Mouse (Mus musculus): ENCODE measurements around the gene Fyco1.
"Not testable (repeated sequence)": the region's sequence is repeated elsewhere in the genome, so short reads cannot be mapped to it uniquely, and the experiment has no call there.

The Fyco1 gene

DNA sequence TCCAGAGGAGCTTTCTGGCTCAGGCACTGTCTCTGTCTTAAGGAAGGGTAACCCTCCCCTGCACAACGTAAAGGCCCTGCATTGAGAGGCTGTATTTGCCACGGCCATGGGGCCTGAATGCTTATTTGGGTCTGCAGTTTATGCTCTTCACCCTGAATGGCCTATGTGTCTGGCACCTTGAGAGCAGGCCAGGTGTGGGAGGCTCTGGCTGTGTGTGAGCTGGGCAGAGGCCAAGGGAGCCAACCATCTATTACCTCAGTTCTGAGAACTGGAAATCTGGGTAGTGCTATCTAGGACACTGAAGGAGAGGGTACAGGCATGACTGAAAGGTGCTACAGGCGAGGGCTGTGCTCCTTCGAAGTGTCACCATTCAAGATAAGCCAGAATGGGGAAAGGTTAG lies 36.9 kb downstream of the Fyco1 start:
- DNase-seq, result peak; percentile 16 to 22

DNA sequence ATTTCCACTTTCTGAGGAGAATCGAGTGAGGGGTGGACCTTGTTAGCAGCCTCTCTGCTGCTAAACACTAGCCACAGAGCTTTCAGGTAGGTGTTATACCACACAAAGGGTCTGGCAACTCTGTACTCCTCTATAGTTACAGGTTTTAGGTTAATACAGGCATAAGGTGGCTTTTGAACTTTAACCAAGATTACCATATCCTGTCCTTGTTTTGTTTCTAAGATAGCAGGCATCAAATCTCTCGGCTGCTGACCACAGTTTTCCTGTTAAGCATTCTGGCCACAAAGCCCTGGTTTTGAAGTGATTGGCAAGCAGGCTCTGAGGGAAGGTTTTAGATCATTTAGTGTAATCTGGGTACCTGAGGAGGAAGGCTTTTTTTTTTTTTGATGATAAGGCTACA lies 37.4 kb downstream of the Fyco1 start:
- DNase-seq, result no peak

DNA sequence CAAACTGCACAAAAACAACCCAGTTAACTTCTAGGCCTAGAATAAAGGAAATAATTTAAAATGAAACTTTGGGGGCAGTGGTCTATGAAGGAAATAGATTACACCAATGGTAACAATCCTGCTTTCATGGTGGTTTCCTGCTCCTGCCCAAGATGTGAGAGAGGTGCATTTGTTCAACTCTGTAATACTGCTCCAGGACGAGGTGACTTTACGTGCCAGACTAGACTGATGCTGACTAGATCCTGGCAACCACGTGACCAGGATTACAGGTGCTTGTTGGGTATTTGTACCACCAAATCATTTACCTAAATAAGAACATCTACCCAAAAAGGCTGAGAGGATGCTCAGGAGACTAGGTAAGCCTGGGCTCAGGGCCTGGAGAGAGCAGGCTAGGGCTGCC lies 39.9 kb downstream of the Fyco1 start:
- no peak for DNase-seq

DNA sequence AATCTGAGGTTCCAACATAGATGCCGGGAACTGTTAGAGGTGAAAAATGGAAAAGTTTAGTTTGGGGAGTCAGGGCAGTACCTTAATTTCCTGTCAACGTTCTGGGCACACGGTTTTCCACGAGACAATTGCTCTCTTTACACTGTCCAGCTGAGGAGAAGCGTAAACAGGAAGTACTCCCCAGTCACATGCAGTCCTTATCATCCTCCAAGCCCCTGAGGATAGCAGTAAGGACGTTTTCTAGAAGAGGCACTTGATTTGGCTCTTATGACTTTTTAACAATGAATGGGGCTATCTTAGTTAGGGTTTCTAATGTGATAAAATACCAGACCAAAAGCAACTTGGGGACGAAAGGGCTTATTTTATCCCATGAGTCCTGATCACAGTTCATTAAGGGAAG lies 43.1 kb downstream of the Fyco1 start:
- DNase-seq, result no peak

DNA sequence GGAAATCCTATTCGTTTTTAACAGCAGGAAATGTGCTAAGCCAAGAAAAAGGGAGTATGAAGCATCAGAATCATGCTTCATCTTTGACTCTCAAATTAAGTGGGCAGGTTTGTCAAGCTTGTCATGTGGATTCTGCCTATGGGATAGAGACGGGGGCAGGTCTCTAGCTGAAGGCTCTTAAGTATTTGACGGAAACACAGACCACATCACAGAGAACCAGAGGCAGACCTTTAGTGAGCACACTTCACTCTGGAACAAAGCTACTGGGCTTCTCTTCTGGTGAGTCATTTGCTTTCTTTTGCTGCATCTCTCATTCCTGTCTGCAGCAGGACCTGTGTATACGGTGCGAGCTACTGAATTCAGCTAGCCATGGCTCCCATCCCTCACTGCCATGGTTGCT lies 45.4 kb downstream of the Fyco1 start, which contains the start of gene Cxcr6:
Cxcr6 (plus strand) TSS at position 209 of the 400 bp plus-strand sequence.
- DNase-seq, result no peak

DNA sequence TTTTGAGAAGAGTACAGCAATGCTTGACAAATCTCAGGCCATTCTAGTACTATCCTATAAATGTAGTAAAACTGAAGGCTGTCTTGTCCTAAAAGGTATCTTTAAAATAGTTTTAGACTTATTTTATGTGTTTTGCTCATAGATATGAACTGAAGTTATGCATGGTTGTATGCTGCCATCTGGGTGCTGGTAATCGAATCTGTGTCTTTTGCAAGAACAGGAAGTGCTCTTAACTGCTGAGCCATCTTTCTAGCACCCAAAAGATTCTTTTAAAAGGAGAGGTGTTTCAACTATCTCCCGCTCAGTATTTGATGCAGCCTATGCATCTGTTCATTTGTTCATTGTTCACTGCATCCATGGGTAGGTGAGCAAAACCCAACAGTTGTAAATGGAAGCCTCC lies 46.5 kb downstream of the Fyco1 start:
- DNase-seq, result no peak

DNA sequence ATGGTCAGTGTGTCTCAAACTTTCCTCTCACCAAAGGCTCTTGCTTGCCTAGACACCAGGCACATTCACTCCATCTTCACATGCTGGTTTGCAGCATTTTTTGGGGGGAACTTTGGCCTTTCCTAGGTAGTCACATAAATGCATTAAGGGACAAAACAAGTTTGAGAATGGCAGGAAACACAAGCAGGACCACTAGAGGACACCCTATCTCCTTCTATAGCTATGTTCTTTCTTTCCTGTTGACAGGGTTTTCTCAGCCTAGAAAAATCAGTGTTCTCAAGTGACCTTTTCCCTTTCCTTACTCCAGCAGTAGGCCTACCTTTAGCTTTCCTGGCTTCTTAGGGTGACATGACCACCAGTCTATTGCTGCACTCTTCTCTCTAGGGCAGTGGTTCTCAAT lies 48.8 kb downstream of the Fyco1 start:
- DNase-seq, result no peak

DNA sequence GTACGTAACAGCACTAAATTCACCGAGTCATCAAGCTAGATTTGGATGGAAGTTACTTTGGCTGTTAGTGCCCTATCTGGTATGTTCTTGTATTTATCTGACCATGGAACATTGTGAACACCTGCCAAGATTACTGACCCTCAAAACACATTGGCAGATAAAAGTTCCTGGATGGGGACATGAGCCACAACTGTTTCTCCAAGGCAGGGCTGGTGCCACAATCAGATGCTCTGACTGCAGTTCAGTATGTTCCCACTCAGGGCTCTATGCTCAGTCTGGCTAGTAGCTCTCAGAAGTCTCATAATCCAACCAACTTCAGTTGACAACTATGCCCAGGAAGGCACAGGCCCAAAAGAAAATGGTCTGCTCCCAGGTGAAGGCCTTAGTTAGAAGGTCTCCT lies 49.3 kb downstream of the Fyco1 start:
- DNase-seq, result no peak

DNA sequence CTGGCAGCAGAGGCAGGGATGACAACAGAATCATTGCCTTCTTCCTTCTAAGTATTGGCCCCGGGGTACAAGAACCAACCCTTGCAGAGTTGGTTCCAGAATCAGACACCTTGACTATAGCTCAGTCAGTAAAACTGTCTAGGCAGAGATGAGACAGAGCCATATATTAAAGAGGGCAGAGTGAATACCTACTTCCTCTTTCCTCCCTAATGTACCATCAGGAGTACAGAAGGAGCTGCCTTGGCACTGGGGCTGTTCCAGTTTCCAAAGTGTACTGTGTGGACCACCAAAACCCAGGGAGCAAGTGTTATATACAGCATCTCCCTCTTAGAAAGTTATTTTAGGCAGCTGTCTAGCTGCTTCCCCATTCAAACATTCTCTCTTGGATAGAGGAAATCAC lies 50.2 kb downstream of the Fyco1 start:
- DNase-seq, result no peak

DNA sequence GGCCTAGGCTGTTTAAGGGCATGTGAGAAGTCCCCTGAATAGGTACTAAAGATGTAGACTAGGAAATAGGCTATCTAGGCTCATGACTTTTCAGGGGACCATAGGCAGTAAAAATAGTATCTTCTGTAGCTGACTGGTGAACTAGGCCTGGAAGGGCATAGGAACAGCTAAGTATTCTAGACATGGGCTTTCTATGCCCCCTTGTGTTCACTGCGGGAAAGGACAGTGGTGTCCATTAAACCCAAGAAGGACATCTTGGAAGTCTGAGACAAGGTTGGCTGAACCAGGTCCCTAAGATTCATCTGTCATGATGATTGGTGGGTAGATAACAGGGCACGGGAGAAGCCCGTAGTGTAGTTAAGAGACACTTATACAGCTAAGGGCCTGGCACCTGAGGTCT lies 55.5 kb downstream of the Fyco1 start:
- DNase-seq, result peak; percentile 53 to 57

DNA sequence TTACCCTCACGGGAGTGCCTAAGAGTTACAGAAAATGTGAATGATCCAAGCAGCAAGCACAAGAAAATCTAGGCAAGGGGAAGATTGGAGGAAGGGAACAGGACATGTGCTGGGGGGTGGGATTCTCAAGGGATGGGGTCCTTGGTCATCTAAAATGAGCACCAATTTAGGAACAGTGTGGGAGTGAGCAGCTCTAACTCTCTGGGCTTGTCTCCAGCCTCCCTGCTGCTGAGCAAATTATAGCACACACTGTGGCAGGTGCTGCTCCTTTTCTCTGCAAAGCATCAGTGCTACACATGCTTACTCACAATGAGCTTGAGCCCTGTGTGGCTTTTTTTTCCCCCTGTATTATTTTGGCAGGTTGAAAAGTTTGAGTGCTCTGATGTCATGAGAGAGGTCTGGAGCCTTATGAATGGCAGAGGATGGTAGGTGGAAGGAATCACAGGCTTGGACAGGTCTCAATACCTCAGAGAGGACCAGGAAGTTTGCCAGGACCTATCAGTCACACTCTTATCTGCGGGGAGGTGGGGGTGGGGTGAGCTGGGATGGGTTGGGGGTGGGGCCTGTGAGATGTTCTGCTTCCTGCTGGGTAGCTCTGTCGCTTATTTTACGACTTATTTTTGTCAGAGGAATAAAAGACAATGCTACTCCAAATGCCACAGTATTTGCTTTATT lies 62.7 kb downstream of the Fyco1 start:
- peak; percentile 4 to 37 for DNase-seq

DNA sequence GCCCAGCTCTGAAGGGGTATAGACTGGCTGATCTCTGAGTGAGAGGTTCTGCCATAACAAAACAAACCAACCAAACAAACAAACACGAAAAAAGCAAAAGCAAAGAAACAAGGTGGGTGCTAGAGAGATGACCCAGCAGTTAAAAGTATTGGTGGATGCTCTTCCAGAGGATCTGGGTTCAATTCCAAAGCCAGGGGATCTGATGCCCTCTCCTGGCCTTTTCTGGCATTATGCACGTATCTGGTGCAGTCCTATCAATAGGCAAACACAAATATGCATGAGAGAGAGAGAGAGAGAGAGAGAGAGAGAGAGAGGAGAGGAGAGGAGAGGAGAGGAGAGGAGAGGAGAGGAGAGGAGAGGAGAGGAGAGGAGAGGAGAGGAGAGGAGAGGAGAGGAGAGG lies 78.4 kb downstream of the Fyco1 start:
- DNase-seq, result peak; percentile 14 to 20

DNA sequence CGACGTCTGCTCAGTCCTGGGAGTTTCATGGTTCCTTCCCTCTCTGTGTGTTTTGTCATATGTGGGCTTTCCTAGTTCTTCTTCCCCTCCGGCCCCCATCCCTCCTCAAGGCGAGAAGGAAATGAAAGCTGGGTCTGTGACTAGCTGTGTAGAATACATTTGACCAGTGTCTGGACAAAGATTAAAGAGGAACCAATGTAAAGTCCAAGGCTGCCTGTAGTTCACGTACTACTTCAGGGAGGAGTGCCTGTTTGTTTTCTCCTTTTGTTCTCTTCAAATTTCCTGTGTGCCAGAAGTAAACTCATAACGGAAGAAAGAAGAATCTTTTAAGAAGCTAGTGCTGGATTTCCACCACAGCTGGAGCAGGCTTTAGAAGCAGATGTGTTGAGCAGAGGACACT lies 82.2 kb downstream of the Fyco1 start:
- DNase-seq, result no peak

DNA sequence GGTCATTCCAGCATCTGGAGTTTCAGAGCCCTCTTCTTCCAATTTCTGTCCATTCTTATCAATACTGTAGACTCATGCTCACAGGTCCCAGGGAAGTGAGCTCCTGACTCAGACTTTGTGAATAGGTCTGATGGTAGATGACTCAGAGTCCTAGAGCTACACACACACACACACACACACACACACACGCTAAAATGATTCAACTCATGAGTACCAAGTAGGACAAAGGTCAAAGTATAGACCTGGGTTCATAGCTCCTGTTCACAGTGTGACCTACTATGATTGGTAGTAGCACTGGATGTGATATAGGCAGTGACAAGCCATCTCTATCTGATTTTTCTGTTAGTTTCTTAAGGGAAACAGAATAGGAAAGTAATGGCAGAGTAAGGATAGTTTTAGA lies 83.3 kb downstream of the Fyco1 start:
- DNase-seq, result no peak

DNA sequence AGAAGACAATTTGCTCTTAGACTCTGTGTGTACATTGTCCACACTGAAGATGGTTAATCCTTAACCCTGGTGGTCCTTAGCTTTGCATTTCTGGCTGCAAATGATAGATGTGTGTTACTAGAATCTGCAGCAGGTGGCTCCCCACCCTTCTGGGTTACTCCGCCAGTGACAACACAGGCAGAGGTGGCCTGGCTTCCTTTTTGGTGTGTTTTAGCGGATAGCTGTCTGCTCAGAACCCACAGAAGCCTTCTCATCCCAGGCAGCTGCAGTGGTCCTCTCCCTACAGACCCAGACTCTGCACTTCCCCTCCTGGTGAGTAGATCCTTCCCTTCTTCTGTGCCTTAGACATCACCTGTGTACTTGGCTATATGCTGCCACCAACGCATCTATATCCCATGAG lies 84.7 kb downstream of the Fyco1 start:
- DNase-seq, result no peak

DNA sequence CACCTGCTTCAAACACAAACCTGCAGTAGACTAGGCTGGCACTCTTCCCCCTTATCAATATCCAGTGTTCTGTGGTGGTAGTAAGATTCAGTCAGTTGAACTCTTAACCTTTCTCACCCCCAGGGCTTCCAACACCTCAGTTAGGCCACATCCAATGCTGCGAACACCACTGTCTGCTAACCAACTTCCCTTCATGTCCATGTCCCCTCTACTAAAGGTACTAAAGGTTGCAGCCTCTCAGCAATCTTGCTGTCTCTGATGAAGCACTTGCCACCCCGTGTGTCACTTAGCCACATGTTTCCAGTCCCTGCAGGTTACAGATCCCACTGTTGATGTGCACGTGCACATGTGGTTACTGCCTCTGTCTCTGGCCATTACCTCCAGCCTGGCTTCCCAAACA lies 87.9 kb downstream of the Fyco1 start:
- DNase-seq, result no peak

DNA sequence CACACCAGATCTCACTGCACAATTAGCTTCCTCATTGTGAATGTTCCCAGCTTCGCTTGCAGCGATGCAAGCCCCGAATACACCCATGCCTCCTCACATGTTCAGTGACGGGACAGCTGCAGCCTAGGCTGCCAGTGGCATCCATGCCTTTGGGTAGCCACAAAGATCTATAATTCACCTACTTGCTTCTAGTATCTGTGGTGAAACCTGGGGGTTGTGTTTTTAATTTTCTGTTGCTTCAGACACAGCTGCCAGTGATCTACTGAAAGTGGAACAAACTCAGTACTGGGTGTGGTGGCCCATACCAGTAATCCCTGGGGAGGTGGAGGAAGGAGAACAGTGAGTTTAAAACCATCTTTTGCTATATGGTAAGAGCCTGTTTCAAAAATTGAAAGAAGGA lies 88.8 kb downstream of the Fyco1 start:
- DNase-seq, result no peak

DNA sequence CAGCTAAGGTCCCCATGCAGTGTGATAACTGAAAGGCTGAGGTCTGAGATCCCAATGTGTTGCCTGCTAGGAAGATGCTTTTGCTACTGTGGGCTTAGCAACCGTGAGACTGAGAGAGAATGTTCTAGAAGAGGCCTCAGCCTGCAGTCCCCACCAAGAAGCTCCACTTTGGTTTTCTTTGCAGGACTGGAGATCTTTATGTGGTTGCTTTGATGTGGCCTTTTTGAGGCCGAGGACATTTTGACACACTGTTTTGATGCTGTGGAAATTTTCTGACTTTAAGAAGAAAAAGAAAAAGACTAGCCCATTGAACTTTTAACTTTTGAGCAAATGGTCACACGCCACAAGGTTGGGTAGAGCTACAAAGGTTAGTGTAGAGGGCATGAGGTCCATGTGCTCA lies 90.9 kb downstream of the Fyco1 start:
- no peak for DNase-seq

DNA sequence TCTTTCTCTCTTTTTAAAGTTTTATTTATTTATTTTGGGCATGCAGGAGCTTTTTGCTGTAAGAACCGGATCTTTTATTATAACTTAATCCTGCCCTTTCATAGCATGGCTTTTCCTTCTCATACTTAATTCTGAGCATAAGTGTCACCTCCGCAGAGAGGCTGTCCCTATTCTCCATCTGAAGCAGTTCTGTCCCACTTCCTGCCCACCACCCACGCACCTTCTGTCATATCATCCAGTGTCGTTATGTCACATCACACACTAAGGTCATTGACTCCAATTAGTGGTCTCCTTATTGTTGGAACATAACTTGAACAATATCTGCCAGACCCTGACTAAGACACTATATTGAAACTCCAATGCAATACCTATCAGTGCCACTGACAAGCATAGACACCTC lies 93.1 kb downstream of the Fyco1 start:
- DNase-seq, result no peak

DNA sequence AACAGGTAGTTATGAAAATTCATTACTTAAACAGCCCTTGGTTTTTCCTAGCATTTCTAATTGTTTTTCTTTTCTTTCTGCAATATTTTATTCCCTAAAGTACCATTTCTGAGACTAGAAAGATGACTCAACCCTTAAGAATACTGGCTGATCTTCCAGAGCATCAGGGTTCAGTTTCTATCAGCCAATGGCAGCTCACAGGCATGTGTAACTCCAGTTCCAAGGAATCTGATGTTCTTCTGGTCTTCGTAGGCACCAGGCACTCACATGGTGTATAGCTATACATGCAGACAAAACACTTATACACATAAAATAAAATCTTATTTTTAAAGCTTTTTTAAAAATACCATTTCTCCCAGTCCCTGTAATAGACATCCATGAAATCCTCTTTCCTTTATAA lies 93.5 kb downstream of the Fyco1 start:
- no peak for DNase-seq

DNA sequence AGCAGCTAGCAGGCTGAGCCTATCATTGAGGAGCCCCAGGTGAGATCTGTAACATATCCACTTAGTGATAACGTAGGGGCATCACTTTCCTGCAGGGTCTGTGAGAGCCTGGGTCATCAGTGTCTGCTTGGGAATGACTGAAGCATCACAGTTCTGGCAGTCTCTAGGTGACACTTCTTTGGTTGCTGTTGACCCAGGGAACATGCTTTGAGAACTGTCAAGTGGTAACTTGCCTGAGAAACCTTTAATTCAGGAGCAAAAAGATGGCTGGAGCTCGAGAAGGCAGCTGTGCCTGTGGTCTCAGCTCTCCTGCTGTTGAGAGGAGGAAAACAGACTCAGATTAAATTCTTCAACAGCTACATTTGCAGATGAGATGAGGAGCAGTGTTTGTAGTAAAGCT lies 94.4 kb downstream of the Fyco1 start:
- no peak for DNase-seq

DNA sequence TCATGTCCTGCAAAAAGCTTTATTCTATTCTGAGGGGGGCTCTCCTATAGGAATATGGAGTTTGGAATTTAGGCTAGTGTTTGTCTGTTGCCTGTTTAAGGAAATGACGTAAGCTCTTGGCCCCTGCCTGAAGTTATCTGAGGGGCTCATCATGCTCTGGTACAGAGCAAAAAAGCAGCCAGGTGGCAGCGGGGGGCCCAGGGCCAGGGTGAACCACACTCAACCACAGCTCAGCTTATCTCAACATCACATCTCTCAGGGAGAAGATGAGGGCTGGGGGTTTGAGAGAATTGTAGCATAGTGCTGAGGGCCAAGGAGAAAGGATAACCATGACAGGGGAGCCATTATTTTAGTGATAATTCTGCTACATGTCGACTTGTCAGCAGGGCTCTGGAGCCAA lies 94.9 kb downstream of the Fyco1 start:
- DNase-seq, result no peak

DNA sequence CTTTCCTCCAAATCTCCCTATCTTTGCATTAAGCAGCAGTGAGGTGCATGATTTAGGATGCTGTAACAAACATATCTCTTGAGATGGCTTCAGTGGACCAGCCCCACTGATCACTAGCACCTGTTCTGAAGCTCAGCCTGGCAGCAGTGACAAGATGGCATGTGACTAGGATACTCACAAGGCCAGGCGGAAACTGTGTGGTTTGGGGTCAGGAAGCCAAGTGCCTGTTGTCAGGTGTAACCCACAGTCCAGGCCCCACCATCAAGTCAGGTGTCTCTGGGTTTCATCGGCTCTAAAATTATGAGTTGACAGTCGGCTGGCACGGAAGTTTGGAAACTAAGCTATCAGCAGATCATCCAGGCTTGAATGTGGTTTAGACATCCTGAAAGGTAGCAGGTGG lies 97.4 kb downstream of the Fyco1 start:
- no peak for DNase-seq

DNA sequence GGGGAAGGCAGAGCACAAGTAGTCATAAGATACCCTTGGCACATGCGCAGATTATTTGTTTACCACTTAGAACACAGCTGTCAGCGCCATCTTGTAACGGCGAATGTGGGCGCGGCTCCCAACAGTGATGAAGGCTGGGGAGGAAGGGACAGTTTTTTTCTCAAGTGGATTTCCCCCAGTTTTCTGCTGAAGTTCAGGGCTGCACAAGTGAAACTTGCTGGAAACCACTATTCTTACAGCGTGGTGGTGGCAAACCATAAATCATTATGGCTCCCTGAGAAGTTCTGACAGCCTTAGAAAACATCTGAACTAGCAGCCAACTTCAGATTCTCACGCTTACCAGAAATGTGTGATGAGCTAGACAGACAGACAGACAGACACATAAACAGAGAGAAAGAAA lies 102.0 kb downstream of the Fyco1 start:
- not testable (repeated sequence) for DNase-seq

DNA sequence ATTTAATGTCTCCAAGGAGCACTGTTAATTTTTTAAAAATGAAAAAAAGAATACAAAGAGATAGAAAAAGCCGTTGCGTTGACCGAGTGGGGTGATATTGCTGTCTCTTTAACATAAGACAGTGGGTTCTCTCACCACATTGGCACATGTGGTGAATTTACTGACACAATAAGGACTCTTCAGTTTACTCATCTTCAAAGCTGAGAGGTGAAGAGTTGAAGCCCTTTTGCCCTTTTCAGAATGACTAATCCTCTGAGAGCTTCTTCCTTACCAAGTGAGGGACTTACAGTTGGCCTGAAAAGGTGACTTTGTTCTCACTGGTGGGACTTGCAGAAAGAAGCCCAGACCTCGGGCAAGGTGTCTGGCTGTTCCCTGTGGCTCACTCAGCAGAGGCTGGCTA lies 110.9 kb downstream of the Fyco1 start:
- DNase-seq, result no peak

Data from cerebellum, postnatal 10 days (tissue).